Mouse (Mus musculus) limb, embryonic 12.5 days (tissue): ENCODE measurements around the gene Zfp622. TPM values are rescaled to one million over a fixed set of nuclear protein-coding genes. Genes with fewer than 3 reads are reported as not detected.

Experiments used
- ATAC-seq: fragments of 200-750 bp; cut with Nextera tagmentation; 2 replicates; pipeline ENCODE4 v1.8.0; 2017; ENCODE audit warnings: low read depth, moderate TSS enrichment; ENCODE audit not compliant: insufficient number of reproducible peaks, insufficient read depth, low FRiP score, low TSS enrichment
- H3K27ac ChIP-seq: fragments of 300-500 bp; sonication (generic); 2 replicates; pipeline ENCODE4 v1.5.1; 2016; ENCODE audit warnings: mild to moderate bottlenecking, moderate library complexity
- H3K27me3 ChIP-seq: fragments of 300-500 bp; sonication (generic); 2 replicates; pipeline ENCODE4 v1.6.1; 2016; ENCODE audit warnings: mild to moderate bottlenecking, moderate library complexity
- H3K36me3 ChIP-seq: fragments of 300-500 bp; sonication (generic); 2 replicates; pipeline ENCODE4 v1.6.1; 2016; ENCODE audit warnings: mild to moderate bottlenecking, moderate library complexity
- H3K4me1 ChIP-seq: fragments of 300-500 bp; sonication (generic); replicated peaks from 2 replicates; pipeline ENCODE4 v1.6.1; 2016
- H3K4me2 ChIP-seq: fragments of 300-500 bp; sonication (generic); 2 replicates; pipeline ENCODE4 v1.6.1; 2016; ENCODE audit warnings: mild to moderate bottlenecking, moderate library complexity
- H3K4me3 ChIP-seq: fragments of 300-500 bp; sonication (generic); replicated peaks from 2 replicates; pipeline ENCODE4 v1.5.1; 2016; ENCODE audit warnings: mild to moderate bottlenecking
- H3K9ac ChIP-seq: fragments of 300-500 bp; sonication (generic); replicated peaks from 2 replicates; pipeline ENCODE4 v1.6.1; 2016; ENCODE audit warnings: mild to moderate bottlenecking, moderate library complexity
- H3K9me3 ChIP-seq: fragments of 300-500 bp; sonication (generic); 2 replicates; pipeline ENCODE4 v1.6.1; 2016; ENCODE audit warnings: mild to moderate bottlenecking, moderate library complexity
- WGBS: fragments of 180-500 bp; shearing (Covaris S2); methylation state at CpG from one replicate; pipeline ENCODE4 v1.1.7; 2016; 5-methylcytosine and 5-hydroxymethylcytosine counted together
- polyA plus RNA-seq: library from polyadenylated mRNA; unstranded; fragments of >200 nt; fragmentation: Nextera tagmentation; extraction: Ambion mirVana; gene quantifications from 2 replicates; pipeline ENCODE4 v1.2.1, GENCODE M21; 2016

The Zfp622 gene
- polyA plus RNA-seq, 1 experiment from 2014 or later = 37.9 TPM

GRCm38 (mm10) chr15:25948257-25949223 is 35.6 kb upstream of the Zfp622 start:
- WGBS = 82% methylated on average over 26 of the region's 26 CpGs
- no peak for ATAC-seq

GRCm38 (mm10) chr15:25949696-25950095 is 34.5 kb upstream of the Zfp622 start:
- Histone ChIP-seq H3K4me3 (no peak overlapping the region), H3K4me1 (peaks cover 2% of the 10 kb centered on the region), H3K36me3 (no peaks in the 10 kb centered on the region), H3K27me3 (no peaks in the 10 kb centered on the region), H3K9ac (no peak overlapping the region), H3K27ac (no peak overlapping the region), H3K9me3 (no peaks in the 10 kb centered on the region), H3K4me2 (no peak overlapping the region)
- no peak for ATAC-seq
- WGBS = 71% methylated on average over 9 of the region's 9 CpGs

More at GRCm38 (mm10) chr15:25948257-25949223, 35.6 kb upstream of the Zfp622 start:
- H3K4me2 ChIP-seq = no peak overlapping the region
- H3K27me3 ChIP-seq = no peaks in the 10 kb centered on the region
- no peak overlapping the region for H3K9ac ChIP-seq
- H3K36me3 ChIP-seq = no peaks in the 10 kb centered on the region
- no peak overlapping the region for H3K4me3 ChIP-seq
- H3K4me1 ChIP-seq = no peaks in the 10 kb centered on the region
- H3K9me3 ChIP-seq = no peaks in the 10 kb centered on the region
- H3K27ac ChIP-seq = no peak overlapping the region

GRCm38 (mm10) chr15:25950584-25950983 is 33.6 kb upstream of the Zfp622 start:
- Histone ChIP-seq H3K4me3 (no peak overlapping the region), H3K27me3 (no peaks in the 10 kb centered on the region), H3K9ac (no peak overlapping the region), H3K4me1 (peaks cover 8% of the 10 kb centered on the region), H3K4me2 (no peak overlapping the region), H3K36me3 (no peaks in the 10 kb centered on the region), H3K27ac (no peak overlapping the region), H3K9me3 (no peaks in the 10 kb centered on the region)
- WGBS = 83% methylated on average over 5 of the region's 5 CpGs
- ATAC-seq = no peak

- Histone ChIP-seq H3K4me2 (no peak overlapping the region), H3K27ac (no peak overlapping the region), H3K9me3 (no peaks in the 10 kb centered on the region), H3K9ac (no peak overlapping the region), H3K4me1 (peaks cover 10% of the 10 kb centered on the region), H3K36me3 (no peaks in the 10 kb centered on the region), H3K27me3 (no peaks in the 10 kb centered on the region), H3K4me3 (no peak overlapping the region)
- ATAC-seq = no peak
- WGBS = 75% methylated on average over 4 of the region's 4 CpGs
These were observed 33.1 kb upstream of the Zfp622 start for GRCm38 (mm10) chr15:25951037-25951436.

- Histone ChIP-seq H3K27ac (no peak overlapping the region), H3K4me1 (peaks cover 23% of the 10 kb centered on the region)
- 77% methylated on average over 5 of the region's 5 CpGs for WGBS
These were observed 28.2 kb upstream of the Zfp622 start for GRCm38 (mm10) chr15:25956001-25956400.

GRCm38 (mm10) chr15:25956422-25957117 is 27.6 kb upstream of the Zfp622 start:
- Histone ChIP-seq H3K27ac (no peak overlapping the region), H3K27me3 (no peaks in the 10 kb centered on the region; the same call in 1 of the 2 replicates), H3K9ac (no peak overlapping the region), H3K4me3 (no peak overlapping the region), H3K4me1 (peaks cover 23% of the 10 kb centered on the region), H3K36me3 (no peaks in the 10 kb centered on the region), H3K9me3 (no peaks in the 10 kb centered on the region), H3K4me2 (no peak overlapping the region)
- no peak for ATAC-seq
- WGBS = 45% methylated on average over 11 of the region's 11 CpGs

More at GRCm38 (mm10) chr15:25956001-25956400, 28.2 kb upstream of the Zfp622 start:
- Histone ChIP-seq H3K36me3 (no peaks in the 10 kb centered on the region), H3K9ac (no peak overlapping the region), H3K4me2 (no peak overlapping the region), H3K27me3 (no peaks in the 10 kb centered on the region), H3K4me3 (no peak overlapping the region), H3K9me3 (no peaks in the 10 kb centered on the region)
- ATAC-seq = no peak

- no peak overlapping the region for H3K4me3 ChIP-seq
- no peak for ATAC-seq
- no peak overlapping the region for H3K27ac ChIP-seq
- H3K36me3 ChIP-seq = no peaks in the 10 kb centered on the region
- H3K9me3 ChIP-seq = no peaks in the 10 kb centered on the region
- no peaks in the 10 kb centered on the region; the same call in 1 of the 2 replicates for H3K27me3 ChIP-seq
- H3K4me2 ChIP-seq = no peak overlapping the region
- WGBS = 79% methylated on average over 10 of the region's 10 CpGs
- peaks cover 23% of the 10 kb centered on the region for H3K4me1 ChIP-seq
- no peak overlapping the region for H3K9ac ChIP-seq
These were observed 26.5 kb upstream of the Zfp622 start for GRCm38 (mm10) chr15:25957651-25958050.

GRCm38 (mm10) chr15:25959375-25959774 is 24.8 kb upstream of the Zfp622 start:
- Histone ChIP-seq H3K9me3 (no peaks in the 10 kb centered on the region), H3K27me3 (no peaks in the 10 kb centered on the region; the same call in 1 of the 2 replicates), H3K4me1 (peaks cover 23% of the 10 kb centered on the region), H3K36me3 (no peaks in the 10 kb centered on the region), H3K4me2 (no peak overlapping the region), H3K4me3 (no peak overlapping the region), H3K27ac (no peak overlapping the region), H3K9ac (no peak overlapping the region)
- WGBS = 35% methylated on average over 5 of the region's 5 CpGs
- peak; percentile 54; the same call in 1 of the 2 replicates for ATAC-seq

GRCm38 (mm10) chr15:25960231-25960630 is 23.9 kb upstream of the Zfp622 start:
- Histone ChIP-seq H3K4me2 (no peak overlapping the region), H3K27me3 (no peaks in the 10 kb centered on the region; the same call in 1 of the 2 replicates), H3K27ac (no peak overlapping the region), H3K9me3 (no peaks in the 10 kb centered on the region), H3K4me3 (no peak overlapping the region), H3K4me1 (peaks cover 15% of the 10 kb centered on the region; the same call in 1 of the 2 replicates), H3K9ac (no peak overlapping the region), H3K36me3 (no peaks in the 10 kb centered on the region)
- ATAC-seq = no peak
- 82% methylated on average over 5 of the region's 5 CpGs for WGBS

- H3K27ac ChIP-seq = no peak overlapping the region
- 66% methylated on average over 6 of the region's 6 CpGs for WGBS
- H3K9me3 ChIP-seq = no peaks in the 10 kb centered on the region
- no peak overlapping the region for H3K4me2 ChIP-seq
- H3K9ac ChIP-seq = no peak overlapping the region
- H3K27me3 ChIP-seq = no peaks in the 10 kb centered on the region; the same call in 1 of the 2 replicates
- H3K4me1 ChIP-seq = no peaks in the 10 kb centered on the region
- no peaks in the 10 kb centered on the region for H3K36me3 ChIP-seq
- H3K4me3 ChIP-seq = no peak overlapping the region
- ATAC-seq = no peak
These were observed 17.9 kb upstream of the Zfp622 start for GRCm38 (mm10) chr15:25966220-25966774.

GRCm38 (mm10) chr15:25971596-25971995 is 12.6 kb upstream of the Zfp622 start:
- no peaks in the 10 kb centered on the region for H3K9me3 ChIP-seq
- no peak overlapping the region for H3K9ac ChIP-seq
- WGBS = 85% methylated on average over 9 of the region's 9 CpGs
- no peaks in the 10 kb centered on the region for H3K27me3 ChIP-seq
- no peak overlapping the region for H3K4me2 ChIP-seq
- H3K4me3 ChIP-seq = no peak overlapping the region
- H3K36me3 ChIP-seq = no peaks in the 10 kb centered on the region
- ATAC-seq = no peak
- H3K27ac ChIP-seq = no peak overlapping the region
- H3K4me1 ChIP-seq = no peaks in the 10 kb centered on the region
